Mouse (Mus musculus): ENCODE measurements around the gene Crygf.
"Not testable (repeated sequence)": the region's sequence is repeated elsewhere in the genome, so short reads cannot be mapped to it uniquely, and the experiment has no call there.

Crygf gene

DNA sequence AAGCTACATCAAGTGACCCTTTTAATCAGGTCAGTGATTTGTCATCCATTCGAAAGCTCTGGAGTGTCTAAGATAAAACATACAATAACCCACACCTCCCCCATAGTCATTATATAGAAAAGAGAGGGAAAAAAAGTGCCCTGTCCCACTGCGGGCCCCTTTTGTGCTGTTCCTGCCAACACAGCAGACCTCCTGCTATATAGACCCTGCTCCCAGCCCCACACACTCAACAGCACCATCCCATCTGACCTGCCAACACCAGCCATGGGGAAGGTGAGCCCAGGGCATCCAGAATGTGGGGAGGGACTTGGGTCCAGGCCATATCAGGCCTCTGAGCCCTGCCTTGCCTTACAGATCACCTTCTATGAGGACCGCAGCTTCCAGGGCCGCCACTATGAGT lies at the start of gene Crygf:
Gene Crygf (plus strand): TSS at position 227 of the 400 bp plus-strand sequence.
- DNase-seq (ENCODE audit: low read depth, low spot score) = no peak

DNA sequence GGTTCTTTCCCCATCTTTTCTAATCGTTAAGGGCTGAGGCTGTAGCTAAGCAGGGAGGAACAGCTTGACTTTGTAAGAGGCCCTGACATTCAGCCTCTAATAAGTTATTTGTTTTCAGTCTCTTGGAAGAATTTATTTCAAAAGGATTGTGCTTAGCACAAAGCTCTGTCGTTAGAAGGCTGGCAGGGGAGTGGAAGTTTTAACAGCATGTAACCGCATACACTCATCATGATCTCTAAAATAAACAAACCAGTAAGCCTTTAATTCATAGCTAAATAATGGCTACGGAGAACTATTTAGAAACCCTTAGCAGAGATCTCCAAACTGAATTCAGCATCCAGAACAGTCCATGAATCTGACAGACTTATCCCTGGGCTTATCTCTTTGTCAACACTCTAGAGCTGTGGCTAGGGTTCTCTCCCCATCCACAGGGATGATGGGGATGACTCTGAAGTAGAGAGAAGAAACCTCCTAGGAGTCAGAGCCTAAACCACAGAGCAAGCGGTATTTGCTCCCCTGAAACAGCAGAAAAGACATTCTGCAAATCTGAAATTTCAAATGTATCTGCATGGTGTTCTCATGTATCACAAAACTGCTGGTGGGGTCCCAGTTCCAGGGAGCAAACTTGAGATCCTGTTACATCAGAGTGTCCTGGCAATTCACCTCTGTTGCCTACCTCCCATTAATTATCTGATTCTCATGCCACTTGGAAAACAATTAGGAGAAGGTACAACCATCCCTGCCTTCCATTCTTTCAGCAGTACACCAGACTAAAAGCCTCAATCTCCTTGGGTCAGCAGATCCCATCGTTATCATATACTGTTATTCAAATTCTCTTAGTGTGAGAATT lies 734 bp upstream of the Crygf start:
- DNase-seq (ENCODE audit: low read depth, low spot score) = no peak

GRCm38 (mm10) chr1:65926696-65927095 lies 376 bp downstream of the Crygf start:
- DNase-seq (ENCODE audit: low read depth, low spot score) = not testable (repeated sequence)

DNA sequence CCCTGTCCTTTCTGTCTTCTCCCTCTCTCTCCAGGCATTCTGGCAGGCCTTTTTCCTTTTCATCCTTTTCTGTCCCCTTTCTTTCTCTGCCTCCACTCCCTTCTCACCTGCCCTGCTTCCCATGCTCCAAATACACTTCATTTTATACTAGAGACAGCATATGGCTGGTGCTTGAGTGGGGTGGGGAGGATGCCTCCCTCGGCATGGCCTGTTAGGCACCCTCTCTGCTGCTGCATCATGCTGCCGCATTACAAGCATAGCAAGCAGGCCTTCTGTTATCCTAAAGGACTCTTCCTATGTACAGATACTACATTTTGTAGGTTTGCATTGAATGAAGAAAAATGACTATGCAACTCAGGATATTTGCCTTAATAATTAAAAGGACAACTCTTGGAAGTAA lies 3.7 kb downstream of the Crygf start:
- no peak for DNase-seq (ENCODE audit: low read depth, low spot score)

GRCm38 (mm10) chr1:65932091-65932812 lies 5.9 kb downstream of the Crygf start:
- no peak for DNase-seq (ENCODE audit: low read depth, low spot score)
